Mouse (Mus musculus): ENCODE measurements at regions not wholly inside any gene's neighbourhood (a gene's known extent, or its start where the extent isn't known, plus 50 kb on each side); places are given as distances from the start of the nearest gene placed in this dataset.

DNA sequence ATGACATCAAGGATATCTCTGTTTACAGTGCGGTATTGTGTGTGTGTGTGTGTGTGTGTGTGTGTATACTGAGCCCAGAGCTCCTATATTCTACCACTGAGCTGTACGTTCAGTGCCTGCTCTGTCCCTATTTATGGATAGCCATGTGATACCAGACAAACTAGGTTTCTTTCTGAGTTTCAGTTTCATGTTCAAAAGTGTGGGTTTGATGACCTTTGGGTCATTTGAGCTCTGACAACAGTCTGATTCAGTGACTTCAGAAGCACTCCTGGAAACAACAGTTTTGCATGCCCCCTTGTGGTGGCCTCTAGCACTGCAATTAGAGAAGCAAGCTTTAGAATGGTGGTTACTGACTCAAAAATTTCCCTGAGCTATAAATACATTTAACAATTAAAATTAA, 50.9 kb upstream of the Tent2 start:
- DNase-seq: peak; percentile 64

DNA sequence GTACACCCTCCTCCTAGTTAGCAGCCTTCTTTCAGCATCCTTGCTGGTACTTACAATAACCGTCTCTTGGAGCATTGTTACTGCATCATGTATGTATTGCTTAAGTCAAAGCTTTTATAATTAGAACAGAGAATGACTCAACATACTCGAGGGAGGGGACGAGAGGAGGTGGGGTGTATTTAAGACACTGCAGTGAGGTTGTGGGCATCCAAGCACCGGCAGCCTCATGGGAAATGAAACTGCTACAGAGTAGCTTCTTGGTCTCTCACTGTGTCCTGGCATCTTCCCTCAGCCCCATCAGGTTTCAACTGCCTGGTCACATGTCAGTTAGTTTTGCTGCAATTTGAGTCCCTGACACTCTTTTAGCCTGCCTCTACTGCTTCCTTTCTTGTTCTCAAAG, 50.7 kb upstream of the Homer1 start:
- no peak for DNase-seq

Data from cerebellum, adult 11 months (tissue).